Mouse (Mus musculus) spleen, adult 2 months (tissue): ENCODE data around the gene Sat2.

Experiments used
- CTCF ChIP-seq: fragments of 200-500 bp; IDR thresholded peaks from 2 replicates; pipeline ENCODE4 v1.5.1; 2011; ENCODE audit warnings: mild to moderate bottlenecking, inconsistent platforms; ENCODE audit not compliant: insufficient read depth, insufficient read length, insufficient replicate concordance; ENCODE audit errors: extremely low read depth
- POLR2A ChIP-seq: fragments of 200-500 bp; IDR thresholded peaks from 2 replicates; pipeline ENCODE4 v1.6.1; 2011; ENCODE audit warnings: low read depth, low read length, inconsistent platforms

DNA sequence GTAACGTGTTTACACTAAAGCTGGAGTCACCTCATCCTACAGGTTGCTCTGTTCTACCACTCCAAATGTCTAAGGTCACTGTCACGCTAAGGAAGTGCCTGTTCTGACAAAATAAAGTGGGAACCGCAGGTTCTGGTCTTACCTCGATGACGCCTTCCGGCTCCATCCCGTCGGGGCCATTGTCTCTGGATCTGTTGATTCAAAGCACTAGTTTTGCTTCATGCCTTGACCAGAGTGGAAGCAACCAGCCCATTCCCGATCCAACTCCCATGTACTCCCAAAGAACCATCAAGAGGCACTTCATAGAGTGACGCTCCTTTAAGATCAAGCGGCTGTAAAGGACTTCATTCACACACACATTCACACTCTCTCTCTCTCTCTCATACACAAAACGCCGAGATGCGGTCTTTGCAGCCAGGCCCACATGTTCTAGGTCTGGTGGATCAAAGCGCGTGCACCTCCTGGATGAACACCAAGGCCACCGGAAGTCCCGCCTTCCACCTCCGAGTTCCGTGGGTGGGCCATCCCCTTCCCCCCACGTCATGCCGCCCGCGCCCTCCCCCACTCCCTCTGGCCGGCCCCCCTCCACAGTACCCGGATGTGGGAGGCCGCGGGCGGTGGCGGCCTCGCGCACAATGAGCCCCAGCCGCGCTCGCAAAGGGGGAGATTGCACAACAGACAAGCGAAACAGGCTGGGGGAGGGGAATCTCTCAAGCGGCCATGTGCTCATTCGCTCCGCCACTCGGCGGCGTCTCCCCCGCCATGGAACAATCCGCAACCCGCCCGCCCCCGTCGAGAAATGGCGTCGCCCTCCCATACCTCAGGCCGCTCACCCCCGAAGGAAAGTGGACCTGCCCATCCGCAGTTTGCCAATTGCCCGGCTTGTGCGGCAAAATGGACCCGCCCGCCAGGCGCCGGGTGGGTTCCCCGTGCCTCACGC lies 49.2 kb downstream of the Sat2 start:
- TF ChIP-seq CTCF (no peak), POLR2A (no peak; the same call in none of the 2 replicates)
